Mouse (Mus musculus) stomach, embryonic 15.5 days (tissue): ENCODE measurements around the gene Fam84a. TPM values are rescaled to one million over a fixed set of nuclear protein-coding genes. Genes with fewer than 3 reads are reported as not detected.

Experiments
- ATAC-seq: fragments of 200-750 bp; cut with Nextera tagmentation; 2 replicates; pipeline ENCODE4 v1.8.0; 2017; ENCODE audit warnings: low read depth, moderate number of reproducible peaks, moderate TSS enrichment; ENCODE audit not compliant: insufficient read depth, low FRiP score
- H3K27ac ChIP-seq: fragments of 300-500 bp; sonication (generic); 2 replicates; pipeline ENCODE4 v1.5.1; 2015; ENCODE audit warnings: mild to moderate bottlenecking, inconsistent platforms
- H3K27me3 ChIP-seq: fragments of 300-500 bp; sonication (generic); replicated peaks from 2 replicates; pipeline ENCODE4 v1.6.1; 2015; ENCODE audit warnings: inconsistent platforms
- H3K36me3 ChIP-seq: fragments of 300-500 bp; sonication (generic); 2 replicates; pipeline ENCODE4 v1.6.1; 2015; ENCODE audit warnings: inconsistent platforms
- H3K4me1 ChIP-seq: fragments of 300-500 bp; sonication (generic); 2 replicates; pipeline ENCODE4 v1.6.1; 2015; ENCODE audit warnings: inconsistent platforms
- H3K4me2 ChIP-seq: fragments of 300-500 bp; sonication (generic); 2 replicates; pipeline ENCODE4 v1.6.1; 2015; ENCODE audit warnings: mild to moderate bottlenecking, inconsistent platforms
- H3K4me3 ChIP-seq: fragments of 300-500 bp; sonication (generic); replicated peaks from 2 replicates; pipeline ENCODE4 v1.5.1; 2015; ENCODE audit warnings: inconsistent platforms
- H3K9ac ChIP-seq: fragments of 300-500 bp; sonication (generic); 2 replicates; pipeline ENCODE4 v1.6.1; 2015; ENCODE audit warnings: inconsistent platforms
- H3K9me3 ChIP-seq: fragments of 300-500 bp; sonication (generic); 2 replicates; pipeline ENCODE4 v1.6.1; 2016; ENCODE audit warnings: inconsistent platforms
- WGBS: fragments of 180-500 bp; shearing (Covaris S2); methylation state at CpG from one replicate; pipeline ENCODE4 v1.1.7; 2015; 5-methylcytosine and 5-hydroxymethylcytosine counted together
- polyA plus RNA-seq: library from polyadenylated mRNA; unstranded; fragments of >200 nt; fragmentation: Nextera tagmentation; extraction: Ambion mirVana; gene quantifications from 2 replicates; pipeline ENCODE4 v1.2.1, GENCODE M21; 2015

The Fam84a gene
- polyA plus RNA-seq, 1 experiment from 2014 or later, result 28.1 TPM

- no peak overlapping the region for H3K27ac ChIP-seq
- no peak overlapping the region for H3K4me3 ChIP-seq
- H3K9ac ChIP-seq, result no peak overlapping the region
- no peak for ATAC-seq
- H3K4me1 ChIP-seq, result no peaks in the 10 kb centered on the region
- H3K36me3 ChIP-seq, result no peaks in the 10 kb centered on the region
- no peaks in the 10 kb centered on the region for H3K27me3 ChIP-seq
- H3K9me3 ChIP-seq, result no peaks in the 10 kb centered on the region
- 73% methylated on average over 6 of the region's 6 CpGs for WGBS
- H3K4me2 ChIP-seq, result no peak overlapping the region
Measured at GRCm38 (mm10) chr12:14114730-14115129, 37.1 kb downstream of the Fam84a start.

GRCm38 (mm10) chr12:14096944-14097343, 54.9 kb downstream of the Fam84a start:
- no peak overlapping the region for H3K4me2 ChIP-seq
- H3K4me1 ChIP-seq, result no peaks in the 10 kb centered on the region
- no peaks in the 10 kb centered on the region for H3K9me3 ChIP-seq
- no peaks in the 10 kb centered on the region for H3K36me3 ChIP-seq
- H3K27ac ChIP-seq, result no peak overlapping the region
- no peak overlapping the region for H3K9ac ChIP-seq
- no peaks in the 10 kb centered on the region for H3K27me3 ChIP-seq
- no peak overlapping the region for H3K4me3 ChIP-seq
- ATAC-seq, result no peak
